Mouse (Mus musculus) mesoderm, embryonic 11.5 days (tissue): ENCODE data around the gene Gpr182.
"Not testable (repeated sequence)": the region's sequence is repeated elsewhere in the genome, so short reads cannot be mapped to it uniquely, and the experiment has no call there.

ENCODE experiments used
- DNase-seq: peaks from one replicate; pipeline ENCODE4 v3.0.0-alpha.2; 2012; ENCODE audit warnings: low read depth, low spot score

The Gpr182 gene

GRCm38 (mm10) chr10:127751548-127751947 is at the start of gene Gpr182:
TSS of gene Gpr182 (minus strand) at chr10:127751732.
- no peak for DNase-seq

GRCm38 (mm10) chr10:127800891-127801290 is 49.4 kb upstream of the Gpr182 start, which contains the start of gene Rdh16:
TSS of gene Rdh16 (plus strand) at chr10:127801152.
- DNase-seq: no peak

GRCm38 (mm10) chr10:127799295-127799694 is 47.8 kb upstream of the Gpr182 start:
- no peak for DNase-seq

DNA sequence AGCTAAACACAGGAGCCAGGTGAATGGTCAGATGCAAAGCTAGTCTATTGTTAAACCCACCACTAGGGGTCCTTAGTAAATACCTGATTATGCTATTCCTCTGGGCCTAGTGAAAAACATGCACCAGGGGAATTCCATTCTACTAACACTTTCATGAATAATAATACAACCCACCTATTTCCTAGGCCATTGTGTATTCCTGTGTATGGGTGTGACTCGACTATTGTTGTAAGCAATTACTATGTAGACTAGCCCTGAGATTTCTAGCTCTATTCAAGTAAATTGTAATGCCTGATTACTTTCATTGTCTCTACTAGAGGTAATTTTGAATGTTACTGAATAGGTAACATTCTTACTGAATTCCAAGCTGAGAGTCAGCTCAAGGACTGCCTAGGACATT is 33.9 kb upstream of the Gpr182 start:
- not testable (repeated sequence) for DNase-seq

DNA sequence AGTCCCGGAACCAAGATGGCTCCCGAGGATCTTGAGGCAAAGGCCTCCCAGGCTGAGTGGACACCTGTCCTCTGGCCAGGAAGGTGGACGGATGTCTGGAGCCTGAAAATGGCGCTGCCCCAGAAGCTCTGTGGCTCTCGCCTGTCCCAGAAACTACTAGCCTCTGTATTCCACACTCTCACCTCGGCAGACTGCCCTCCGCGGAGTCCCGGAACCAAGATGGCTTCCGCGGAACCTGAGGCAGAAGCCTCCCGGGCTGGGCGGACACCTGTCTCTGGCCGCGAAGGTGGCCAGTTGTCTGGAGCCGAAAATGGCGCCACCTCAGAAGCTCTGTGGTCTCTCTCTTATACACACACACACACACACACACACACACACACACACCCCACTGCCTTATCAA is 30.8 kb upstream of the Gpr182 start:
- not testable (repeated sequence) for DNase-seq

DNA sequence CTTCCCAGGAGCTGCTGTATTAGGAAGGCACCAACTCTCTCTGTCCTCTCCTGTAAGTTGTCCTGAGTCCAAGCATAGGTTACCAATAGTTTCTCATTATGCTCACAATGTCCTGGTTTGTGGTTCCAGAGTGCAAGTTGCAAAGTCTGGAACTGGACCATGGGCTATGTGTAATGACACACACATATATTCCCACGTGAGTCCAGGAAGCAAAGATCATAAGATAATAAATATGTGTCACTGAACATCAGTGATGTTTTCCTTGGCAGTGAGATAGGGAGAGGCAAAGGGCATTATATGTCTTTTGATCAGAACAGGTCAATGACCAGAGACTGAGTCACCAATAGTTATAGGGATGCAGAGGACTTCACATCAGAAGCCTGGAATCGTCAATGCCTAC is 24.5 kb upstream of the Gpr182 start, which contains the start of gene Rdh9:
Gene Rdh9 (plus strand): TSS at position 376 of the 400 bp plus-strand sequence.
- no peak for DNase-seq

GRCm38 (mm10) chr10:127766564-127766963 is 15.0 kb upstream of the Gpr182 start:
- no peak for DNase-seq

DNA sequence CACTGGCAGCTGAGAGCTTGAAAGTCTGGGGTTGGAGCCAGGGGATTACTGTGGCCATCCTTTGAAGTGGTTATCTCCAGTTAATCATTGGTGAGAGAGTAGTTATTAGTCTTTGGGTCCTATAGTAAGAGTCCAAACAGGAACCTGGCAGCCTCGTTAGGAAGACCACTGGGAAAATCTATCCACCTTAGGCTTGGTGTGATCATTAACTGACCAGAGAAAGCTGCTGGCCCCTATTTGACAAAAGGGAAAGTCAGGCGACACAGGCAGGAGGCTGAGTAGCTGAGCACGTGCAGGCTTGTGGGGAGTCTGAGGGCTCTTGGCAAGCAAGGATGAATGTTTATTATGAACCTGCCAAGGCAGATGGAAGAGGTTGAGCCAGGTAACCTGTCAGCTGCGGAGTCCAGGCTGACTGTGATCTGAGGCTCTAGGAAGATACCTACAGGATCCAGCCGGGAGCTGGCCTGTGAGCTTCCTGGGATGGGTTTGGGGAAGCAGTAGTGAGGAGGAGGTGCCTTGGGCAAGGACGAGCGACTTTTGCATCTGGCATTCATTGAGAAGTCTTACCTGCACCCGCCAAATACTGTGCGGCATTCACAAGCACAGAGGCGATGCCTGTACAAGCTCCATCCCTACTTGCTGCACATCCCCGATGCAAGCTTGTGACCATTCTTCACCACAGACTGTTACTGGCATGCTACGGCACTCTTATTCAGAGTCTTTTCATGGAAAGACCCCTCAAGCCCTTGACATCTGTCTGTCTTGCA is 12.6 kb upstream of the Gpr182 start:
- no peak for DNase-seq

DNA sequence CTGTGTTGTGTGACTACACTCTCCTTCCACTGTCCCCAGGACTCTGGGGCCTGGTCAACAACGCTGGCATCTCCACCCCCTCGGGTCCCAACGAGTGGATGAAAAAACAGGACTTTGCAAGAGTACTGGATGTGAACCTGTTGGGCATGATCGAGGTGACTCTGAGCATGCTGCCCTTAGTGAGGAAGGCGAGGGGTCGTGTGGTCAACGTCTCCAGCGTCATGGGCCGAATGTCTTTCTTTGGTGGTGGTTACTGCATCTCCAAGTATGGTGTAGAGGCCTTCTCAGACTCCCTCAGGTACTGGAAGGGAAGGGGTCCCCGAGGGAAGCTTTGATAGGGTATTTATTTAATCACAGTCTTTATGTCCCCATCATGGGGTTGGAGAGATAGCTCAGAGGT is 11.4 kb upstream of the Gpr182 start:
- not testable (repeated sequence) for DNase-seq

- DNase-seq: no peak
Observed at GRCm38 (mm10) chr10:127759181-127760110, 7.9 kb upstream of the Gpr182 start, which contains the start of the genes Rdh1 and Rdh16f1. TSS of gene Rdh1 (plus strand) at chr10:127759721. TSS of gene Rdh16f1 (plus strand) at chr10:127759787.

GRCm38 (mm10) chr10:127755770-127756468 is 4.4 kb upstream of the Gpr182 start:
- DNase-seq: no peak

DNA sequence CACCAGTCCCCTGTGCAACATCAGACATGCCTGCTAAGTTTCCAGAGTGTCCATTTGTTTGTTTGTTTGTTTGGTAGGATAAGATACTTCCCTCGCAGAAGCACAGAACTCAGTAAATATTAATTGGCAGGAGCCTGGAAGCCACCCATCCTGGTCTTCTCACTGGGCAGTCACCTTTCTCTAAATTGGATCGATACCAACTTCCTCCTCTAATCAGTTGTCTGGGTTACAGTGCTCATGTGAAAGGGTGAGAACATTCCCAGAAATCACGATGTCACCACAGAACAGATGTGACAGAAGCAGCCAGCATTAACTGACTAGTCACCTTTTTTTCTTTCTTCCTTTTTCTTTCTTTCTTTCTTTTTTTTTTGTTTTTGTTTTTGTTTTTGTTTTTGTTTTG is 3.7 kb upstream of the Gpr182 start:
- no peak for DNase-seq

DNA sequence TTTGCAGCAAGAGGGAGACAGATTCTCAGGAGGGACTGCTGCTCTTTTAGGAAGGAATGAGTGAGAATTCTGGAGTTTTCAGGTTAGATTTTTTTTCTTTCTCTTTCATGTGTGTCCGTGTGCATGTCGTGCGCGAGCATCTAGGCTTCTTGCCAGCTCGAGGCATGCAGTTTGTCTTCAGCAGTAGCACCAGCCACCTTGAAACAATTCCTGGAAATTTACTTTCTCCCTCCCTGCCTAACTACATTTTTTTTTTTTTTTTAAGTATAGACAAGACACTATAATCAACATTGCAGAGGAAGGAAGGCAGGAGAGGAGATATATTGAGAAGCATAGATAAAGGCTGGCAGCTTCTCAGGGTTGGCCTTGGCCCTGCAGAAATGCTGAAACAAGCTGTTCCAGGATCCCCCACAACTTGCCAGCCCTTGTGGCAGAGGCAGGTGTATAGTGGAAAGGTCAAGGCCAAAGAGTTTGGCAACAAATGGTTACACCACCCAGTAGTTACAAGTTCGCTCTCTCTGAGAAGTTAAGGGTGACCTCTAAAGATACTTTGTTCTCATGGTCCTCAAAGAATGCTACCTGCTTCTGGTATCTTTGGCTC is 3.1 kb upstream of the Gpr182 start:
- DNase-seq: no peak

GRCm38 (mm10) chr10:127750136-127750777 is 1.3 kb downstream of the Gpr182 start:
- DNase-seq: no peak

DNA sequence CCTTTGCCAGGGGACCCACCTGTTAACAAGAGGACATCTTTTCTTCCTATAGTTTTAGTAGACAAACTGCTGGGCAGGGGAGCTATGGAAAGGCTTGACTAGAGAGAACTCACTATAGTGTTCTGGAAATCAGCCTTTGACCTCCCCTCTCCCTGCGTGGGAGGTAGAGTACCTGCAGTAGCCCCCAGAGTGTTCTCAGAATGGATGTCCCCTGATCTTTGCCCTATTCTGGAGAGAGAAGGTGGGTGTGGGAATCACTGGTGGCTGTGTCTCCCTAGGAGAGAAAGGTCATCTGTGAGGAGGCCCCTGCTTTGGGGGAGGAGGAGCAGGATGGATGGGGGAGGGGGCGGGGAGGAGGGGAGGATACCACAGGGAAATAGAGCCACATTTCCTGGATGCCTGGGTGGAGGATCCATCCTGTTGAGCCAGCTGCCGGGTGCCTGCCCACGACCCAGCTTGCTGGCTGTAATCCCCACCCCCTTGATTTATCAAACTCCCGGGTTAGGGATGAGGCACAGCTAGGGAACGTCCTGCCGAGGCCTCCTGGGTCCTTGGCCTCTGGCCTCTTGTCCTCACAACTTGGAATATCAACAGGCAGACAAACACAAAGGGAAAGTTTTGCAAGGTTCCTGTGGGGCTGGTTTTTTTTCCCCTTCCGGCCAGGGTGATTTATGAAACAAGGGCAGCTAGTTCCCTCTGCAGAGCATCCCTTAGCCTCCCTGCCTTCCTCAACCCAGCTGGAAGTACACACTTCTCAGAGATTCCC is 2.5 kb downstream of the Gpr182 start:
- DNase-seq: peak; percentile 59

DNA sequence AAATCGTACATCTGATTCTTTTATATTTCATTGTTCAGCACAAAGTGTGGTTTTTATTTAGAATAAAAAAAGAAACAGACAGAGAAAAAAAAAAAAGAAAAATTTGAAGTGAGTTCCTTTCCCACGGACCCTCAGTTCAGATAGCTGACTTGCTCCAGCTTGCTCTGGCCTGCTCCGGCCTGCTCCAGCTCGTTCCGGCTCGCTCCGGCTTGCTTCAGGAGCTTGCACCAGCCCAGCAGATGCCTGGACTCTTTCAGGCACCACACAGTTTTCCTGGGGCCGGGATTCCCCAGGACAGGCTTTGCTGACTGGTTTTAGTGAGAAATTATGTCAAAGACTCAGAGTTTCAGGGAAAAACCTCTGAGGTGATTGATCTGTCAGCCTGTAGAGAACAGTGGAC is 4.3 kb downstream of the Gpr182 start:
- no peak for DNase-seq

- no peak for DNase-seq
Observed at GRCm38 (mm10) chr10:127745886-127746285, 5.6 kb downstream of the Gpr182 start.

DNA sequence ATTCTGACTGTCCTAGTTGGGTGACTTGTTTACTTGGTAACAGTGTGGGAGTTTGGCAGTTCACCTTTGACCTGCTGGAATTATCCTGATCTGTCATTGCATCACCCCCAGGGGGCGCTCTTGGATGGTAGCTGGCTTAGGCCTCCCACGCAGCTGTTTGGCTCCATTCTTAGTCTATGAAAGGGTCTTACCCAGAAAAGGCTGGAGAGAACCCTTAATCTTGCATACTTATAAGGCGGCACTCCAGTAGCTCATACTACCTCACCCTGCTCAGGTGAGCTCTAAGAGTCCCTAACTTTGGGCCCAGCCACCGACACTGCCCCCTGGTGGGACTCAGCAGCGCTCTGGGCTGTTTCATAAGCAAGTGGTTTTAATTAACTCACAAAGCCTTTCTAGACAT is 6.9 kb downstream of the Gpr182 start:
- peak; percentile 55 for DNase-seq

- DNase-seq: no peak
Observed at GRCm38 (mm10) chr10:127739661-127740161, 11.8 kb downstream of the Gpr182 start.
